Mouse (Mus musculus): Measurements from ENCODE around the gene Rfc1.
A peak's percentile ranks its signal among the peaks of the same experiment; 100 is the strongest.
"Not testable (repeated sequence)": the region's sequence is repeated elsewhere in the genome, so short reads cannot be mapped to it uniquely, and the experiment has no call there.

Rfc1 gene

GRCm38 (mm10) chr5:65335298-65336074 lies at the start of gene Rfc1:
Gene Rfc1 (minus strand): TSS chr5:65335670.
- DNase-seq, result peak; percentile 77 to 80

- DNase-seq, result no peak
These were observed 39.3 kb upstream of the Rfc1 start for GRCm38 (mm10) chr5:65374746-65375145.

- no peak for DNase-seq
These were observed 36.1 kb upstream of the Rfc1 start for GRCm38 (mm10) chr5:65371551-65371950.

GRCm38 (mm10) chr5:65367837-65368236 lies 32.4 kb upstream of the Rfc1 start:
- no peak for DNase-seq

- DNase-seq, result no peak
These were observed 22.3 kb upstream of the Rfc1 start for GRCm38 (mm10) chr5:65357771-65358170.

- DNase-seq, result no peak
These were observed 21.4 kb upstream of the Rfc1 start for GRCm38 (mm10) chr5:65356851-65357250.

- DNase-seq, result no peak
These were observed 19.5 kb upstream of the Rfc1 start for GRCm38 (mm10) chr5:65354985-65355384.

- DNase-seq, result no peak
These were observed 18.6 kb upstream of the Rfc1 start for GRCm38 (mm10) chr5:65354097-65354496.

GRCm38 (mm10) chr5:65350508-65350907 lies 15.0 kb upstream of the Rfc1 start:
- DNase-seq, result no peak

- DNase-seq, result no peak
These were observed 12.7 kb upstream of the Rfc1 start, which contains the start of gene Klb for GRCm38 (mm10) chr5:65348168-65348567. Gene Klb (plus strand): TSS chr5:65348314.

- DNase-seq, result no peak
These were observed 4.7 kb upstream of the Rfc1 start for GRCm38 (mm10) chr5:65340167-65340566.

- DNase-seq, result no peak
These were observed 2.9 kb upstream of the Rfc1 start for GRCm38 (mm10) chr5:65338394-65338793.

GRCm38 (mm10) chr5:65336075-65336355 lies 545 bp upstream of the Rfc1 start:
- no peak for DNase-seq

- no peak for DNase-seq
These were observed 682 bp downstream of the Rfc1 start for GRCm38 (mm10) chr5:65334788-65335187.

GRCm38 (mm10) chr5:65329971-65330370 lies 5.5 kb downstream of the Rfc1 start:
- no peak for DNase-seq

GRCm38 (mm10) chr5:65326212-65326611 lies 9.3 kb downstream of the Rfc1 start:
- no peak for DNase-seq

GRCm38 (mm10) chr5:65324758-65325355 lies 10.6 kb downstream of the Rfc1 start:
- no peak for DNase-seq

GRCm38 (mm10) chr5:65324271-65324670 lies 11.2 kb downstream of the Rfc1 start:
- DNase-seq, result no peak

- peak; percentile 6 to 16 for DNase-seq
These were observed 13.3 kb downstream of the Rfc1 start for GRCm38 (mm10) chr5:65322165-65322564.

GRCm38 (mm10) chr5:65319176-65319575 lies 16.3 kb downstream of the Rfc1 start:
- no peak for DNase-seq

GRCm38 (mm10) chr5:65308866-65309265 lies 26.6 kb downstream of the Rfc1 start:
- no peak for DNase-seq

GRCm38 (mm10) chr5:65308208-65308607 lies 27.3 kb downstream of the Rfc1 start:
- DNase-seq, result no peak

GRCm38 (mm10) chr5:65305516-65305915 lies 30.0 kb downstream of the Rfc1 start:
- no peak for DNase-seq

GRCm38 (mm10) chr5:65300121-65300520 lies 35.3 kb downstream of the Rfc1 start:
- no peak for DNase-seq

GRCm38 (mm10) chr5:65299623-65300022 lies 35.8 kb downstream of the Rfc1 start:
- not testable (repeated sequence) for DNase-seq

Measured in thymus, adult 18-20 months (tissue).